Mouse (Mus musculus) lung, postnatal 0 days (tissue): ENCODE measurements around the gene Enpp3.

Experiments
- CTCF ChIP-seq: IDR thresholded peaks from 2 replicates; pipeline ENCODE4 v1.5.1; 2016; ENCODE audit warnings: antibody characterized with exemption, mild to moderate bottlenecking
- EP300 ChIP-seq: IDR thresholded peaks from 2 replicates; pipeline ENCODE4 v1.6.1; 2016; ENCODE audit warnings: antibody characterized with exemption, mild to moderate bottlenecking, control low read depth

DNA sequence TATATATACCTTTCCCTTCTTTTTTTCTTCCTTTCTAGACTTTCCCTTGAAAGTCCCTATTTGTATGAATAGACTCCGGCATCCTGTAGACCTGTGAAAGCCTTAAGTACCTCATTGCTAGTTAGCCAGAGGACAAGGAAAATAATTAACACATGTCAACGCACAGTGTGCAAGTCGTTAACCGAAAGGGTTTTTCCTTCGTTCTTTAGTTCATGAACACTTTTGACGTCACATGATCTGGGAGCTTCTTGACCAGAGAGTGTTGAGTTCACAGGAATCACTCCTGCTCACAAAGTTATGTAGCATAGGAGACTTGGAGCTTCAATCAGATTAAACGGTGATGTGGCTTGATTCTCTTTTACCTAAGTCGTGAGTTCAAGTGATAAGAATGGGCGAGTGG, 10.3 kb downstream of the Enpp3 start:
- no peak for TF ChIP-seq CTCF
- no peak for TF ChIP-seq EP300
